Mouse (Mus musculus): Measurements from ENCODE around the gene Golga2. TPM values are rescaled to one million over a fixed set of nuclear protein-coding genes. Genes with fewer than 3 reads are reported as not detected.
A peak's percentile ranks its signal among the peaks of the same experiment; 100 is the strongest.

Gene Golga2
- polyA plus RNA-seq, 1 experiment from 2014 or later = 7.0 TPM

GRCm38 (mm10) chr2:32325342-32325741, 38.2 kb downstream of the Golga2 start:
- DNase-seq = no peak
- WGBS (ENCODE audit: insufficient replicate concordance) = 42% methylated on average over 7 of the region's 7 CpGs
- no peaks in the 10 kb centered on the region for H3K27me3 ChIP-seq (ENCODE audit: insufficient read depth, low read length)
- no peaks in the 10 kb centered on the region for H3K9me3 ChIP-seq (ENCODE audit: low read length)
- no peaks in the 10 kb centered on the region for H3K4me1 ChIP-seq (ENCODE audit: insufficient read depth)
- no peaks in the 10 kb centered on the region for H3K36me3 ChIP-seq (replicated peaks; ENCODE audit: insufficient read depth, low read length)
- ATAC-seq = peak; percentile 15; the same call in 1 of the 2 replicates
- no peak overlapping the region for H3K4me2 ChIP-seq (ENCODE audit: low read depth, low read length)
- H3K4me3 ChIP-seq (ENCODE audit: low read depth, low read length) = no peak overlapping the region
- no peak overlapping the region for H3K9ac ChIP-seq (replicated peaks)
- no peak overlapping the region for H3K27ac ChIP-seq (ENCODE audit: low read depth)
- TF ChIP-seq EP300 (IDR thresholded peaks at IDR 0.05; ENCODE audit: low read depth) = no peak
- no peak for TF ChIP-seq CTCF (IDR thresholded peaks at IDR 0.05; ENCODE audit: low read depth)

- DNase-seq (no peak), ATAC-seq (no peak)
- Histone ChIP-seq H3K27me3 (ENCODE audit: insufficient read depth, low read length) (no peaks in the 10 kb centered on the region), H3K4me1 (ENCODE audit: insufficient read depth) (no peaks in the 10 kb centered on the region), H3K4me3 (ENCODE audit: low read depth, low read length) (no peak overlapping the region), H3K4me2 (ENCODE audit: low read depth, low read length) (no peak overlapping the region), H3K9me3 (ENCODE audit: low read length) (no peaks in the 10 kb centered on the region), H3K9ac (replicated peaks) (no peak overlapping the region), H3K36me3 (replicated peaks; ENCODE audit: insufficient read depth, low read length) (no peaks in the 10 kb centered on the region), H3K27ac (ENCODE audit: low read depth) (no peak overlapping the region)
- 76% methylated on average over 4 of the region's 4 CpGs for WGBS (ENCODE audit: insufficient replicate concordance)
- no peak for TF ChIP-seq CTCF (IDR thresholded peaks at IDR 0.05; ENCODE audit: low read depth)
- no peak for TF ChIP-seq EP300 (IDR thresholded peaks at IDR 0.05; ENCODE audit: low read depth)
Measured at GRCm38 (mm10) chr2:32327200-32327599, 40.0 kb downstream of the Golga2 start.

GRCm38 (mm10) chr2:32328911-32329460, 41.8 kb downstream of the Golga2 start:
- Histone ChIP-seq H3K9me3 (ENCODE audit: low read length) (no peaks in the 10 kb centered on the region), H3K27me3 (ENCODE audit: insufficient read depth, low read length) (no peaks in the 10 kb centered on the region), H3K4me1 (ENCODE audit: insufficient read depth) (no peaks in the 10 kb centered on the region), H3K4me3 (ENCODE audit: low read depth, low read length) (no peak overlapping the region), H3K27ac (ENCODE audit: low read depth) (no peak overlapping the region), H3K4me2 (ENCODE audit: low read depth, low read length) (no peak overlapping the region), H3K36me3 (replicated peaks; ENCODE audit: insufficient read depth, low read length) (no peaks in the 10 kb centered on the region), H3K9ac (replicated peaks) (no peak overlapping the region)
- ATAC-seq (no peak), DNase-seq (no peak)
- 50% methylated on average over 13 of the region's 13 CpGs for WGBS (ENCODE audit: insufficient replicate concordance)
- TF ChIP-seq CTCF (IDR thresholded peaks at IDR 0.05; ENCODE audit: low read depth) (no peak), EP300 (IDR thresholded peaks at IDR 0.05; ENCODE audit: low read depth) (no peak)

- WGBS (ENCODE audit: insufficient replicate concordance) = 66% methylated on average over 6 of the region's 6 CpGs
- TF ChIP-seq CTCF (IDR thresholded peaks at IDR 0.05; ENCODE audit: low read depth) (no peak), EP300 (IDR thresholded peaks at IDR 0.05; ENCODE audit: low read depth) (no peak)
- Histone ChIP-seq H3K4me3 (ENCODE audit: low read depth, low read length) (no peak overlapping the region), H3K9ac (replicated peaks) (no peak overlapping the region), H3K4me2 (ENCODE audit: low read depth, low read length) (no peak overlapping the region), H3K4me1 (ENCODE audit: insufficient read depth) (no peaks in the 10 kb centered on the region), H3K27ac (ENCODE audit: low read depth) (no peak overlapping the region), H3K9me3 (ENCODE audit: low read length) (no peaks in the 10 kb centered on the region), H3K36me3 (replicated peaks; ENCODE audit: insufficient read depth, low read length) (no peaks in the 10 kb centered on the region), H3K27me3 (ENCODE audit: insufficient read depth, low read length) (no peaks in the 10 kb centered on the region)
- DNase-seq (no peak), ATAC-seq (no peak)
Measured at GRCm38 (mm10) chr2:32329531-32329930, 42.3 kb downstream of the Golga2 start.

GRCm38 (mm10) chr2:32332159-32332558, 45.0 kb downstream of the Golga2 start:
- Histone ChIP-seq H3K4me1 (ENCODE audit: insufficient read depth) (no peaks in the 10 kb centered on the region), H3K4me3 (ENCODE audit: low read depth, low read length) (no peak overlapping the region), H3K36me3 (replicated peaks; ENCODE audit: insufficient read depth, low read length) (no peaks in the 10 kb centered on the region), H3K9me3 (ENCODE audit: low read length) (no peaks in the 10 kb centered on the region), H3K27me3 (ENCODE audit: insufficient read depth, low read length) (0 out of 2 replicates have a peak, but pooled peaks cover 2% of the 10 kb centered on the region), H3K4me2 (ENCODE audit: low read depth, low read length) (no peak overlapping the region), H3K27ac (ENCODE audit: low read depth) (no peak overlapping the region), H3K9ac (replicated peaks) (no peak overlapping the region)
- WGBS (ENCODE audit: insufficient replicate concordance) = 70% methylated on average over 5 of the region's 5 CpGs
- ATAC-seq (no peak), DNase-seq (no peak)
- no peak for TF ChIP-seq CTCF (IDR thresholded peaks at IDR 0.05; ENCODE audit: low read depth)
- TF ChIP-seq EP300 (IDR thresholded peaks at IDR 0.05; ENCODE audit: low read depth) = no peak

GRCm38 (mm10) chr2:32335888-32336287, 48.7 kb downstream of the Golga2 start:
- H3K36me3 ChIP-seq (replicated peaks; ENCODE audit: insufficient read depth, low read length) = no peaks in the 10 kb centered on the region
- H3K9me3 ChIP-seq (ENCODE audit: low read length) = no peaks in the 10 kb centered on the region
- no peaks in the 10 kb centered on the region for H3K4me1 ChIP-seq (ENCODE audit: insufficient read depth)
- no peak overlapping the region for H3K9ac ChIP-seq (replicated peaks)
- DNase-seq (no peak), ATAC-seq (no peak)
- no peak overlapping the region for H3K4me2 ChIP-seq (ENCODE audit: low read depth, low read length)
- WGBS (ENCODE audit: insufficient replicate concordance) = 44% methylated on average over 15 of the region's 15 CpGs
- TF ChIP-seq EP300 (IDR thresholded peaks at IDR 0.05; ENCODE audit: low read depth) (no peak), CTCF (IDR thresholded peaks at IDR 0.05; ENCODE audit: low read depth) (no peak)
- H3K4me3 ChIP-seq (ENCODE audit: low read depth, low read length) = no peak overlapping the region
- H3K27ac ChIP-seq (ENCODE audit: low read depth) = no peak overlapping the region
- H3K27me3 ChIP-seq (ENCODE audit: insufficient read depth, low read length) = 0 out of 2 replicates have a peak, but pooled peaks cover 2% of the 10 kb centered on the region

Measured in liver, postnatal 0 days (tissue).